Mouse (Mus musculus): Measurements from ENCODE around the gene Phactr1. TPM values are rescaled to one million over a fixed set of nuclear protein-coding genes. Genes with fewer than 3 reads are reported as not detected.

The Phactr1 gene
- 4.2 and 5.2 TPM in 2 replicates for polyA plus RNA-seq (2014; fragmentation: Nextera tagmentation; extraction: Ambion mirVana)

DNA sequence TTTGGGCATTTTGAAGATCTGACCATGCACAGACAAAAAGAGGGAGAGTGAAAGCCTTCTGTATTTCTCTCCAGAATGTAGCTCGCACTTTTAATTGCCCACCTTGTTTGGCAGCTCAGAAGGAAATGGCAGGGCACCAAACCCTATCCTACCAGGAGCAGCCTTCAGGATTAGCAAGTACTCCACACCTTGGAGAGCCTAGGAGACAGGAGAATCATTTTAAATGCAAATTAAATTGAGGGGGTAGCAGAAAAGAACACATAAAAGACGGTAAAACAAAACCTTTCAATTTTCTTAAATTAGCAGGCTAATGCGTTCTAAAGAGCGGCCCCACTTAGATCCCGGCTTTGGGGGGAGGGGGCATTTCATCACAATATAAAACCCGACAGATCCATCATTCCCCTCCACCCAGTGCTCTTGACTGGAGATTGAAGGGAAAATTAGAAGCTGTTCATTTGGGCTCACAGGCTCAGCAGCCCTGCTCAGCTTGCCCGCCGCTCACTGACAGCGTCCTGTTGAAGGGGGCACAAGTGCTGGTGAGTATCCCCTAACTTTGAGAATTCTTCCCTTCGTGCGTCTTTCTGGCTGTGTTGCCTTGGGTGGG lies at the start of gene Phactr1:
TSS of gene Phactr1 (plus strand) at position 233 of the 604 bp plus-strand sequence.
- ATAC-seq (ENCODE audit: insufficient read depth) (no peak), DNase-seq (no peak)
- TF ChIP-seq CTCF (IDR thresholded peaks at IDR 0.05; ENCODE audit: low read depth), result no peak
- Histone ChIP-seq H3K4me1 (ENCODE audit: insufficient read depth) (no peaks in the 10 kb centered on the region), H3K27me3 (ENCODE audit: insufficient read depth, low read length) (no peaks in the 10 kb centered on the region), H3K36me3 (ENCODE audit: insufficient read depth) (no peaks in the 10 kb centered on the region), H3K4me2 (no peak within 1 kb of the TSS), H3K27ac (ENCODE audit: low read depth) (no peak within 1 kb of the TSS), H3K4me3 (ENCODE audit: low read depth, low read length) (no peak within 1 kb of the TSS), H3K9ac (no peak within 1 kb of the TSS), H3K9me3 (ENCODE audit: low read depth, low read length) (no peaks in the 10 kb centered on the region)
- WGBS, result 31% methylated on average over 11 of the region's 11 CpGs

DNA sequence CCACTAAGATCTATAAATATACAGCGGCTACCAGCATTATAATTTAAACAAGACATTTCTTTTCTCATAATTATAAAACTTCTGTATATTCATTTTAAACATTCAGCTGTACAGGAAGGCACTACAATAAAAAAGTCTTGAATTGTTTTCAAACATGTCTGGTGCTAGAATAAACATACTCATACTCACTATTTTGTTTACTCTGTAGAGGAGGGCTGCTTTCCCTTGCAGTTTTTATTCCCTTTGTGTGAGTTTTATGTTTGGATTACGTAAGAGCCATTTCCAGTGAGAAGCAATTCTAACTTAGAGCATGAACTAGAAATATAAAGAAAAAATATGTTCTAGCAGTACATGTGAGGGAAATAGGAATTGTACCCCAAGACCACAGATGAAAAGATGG lies 45.5 kb upstream of the Phactr1 start:
- H3K27me3 ChIP-seq (ENCODE audit: insufficient read depth, low read length), result no peaks in the 10 kb centered on the region
- ATAC-seq (ENCODE audit: insufficient read depth) (peak; percentile 65; the same call in 1 of the 2 replicates), DNase-seq (peak; percentile 57)
- no peaks in the 10 kb centered on the region for H3K9me3 ChIP-seq (ENCODE audit: low read depth, low read length)
- WGBS, result 34% methylated on average over 2 of the region's 2 CpGs
- no peak for TF ChIP-seq CTCF (IDR thresholded peaks at IDR 0.05; ENCODE audit: low read depth)
- no peak overlapping the region for H3K4me2 ChIP-seq
- no peak overlapping the region for H3K9ac ChIP-seq
- H3K36me3 ChIP-seq (ENCODE audit: insufficient read depth), result no peaks in the 10 kb centered on the region
- no peak overlapping the region for H3K27ac ChIP-seq (ENCODE audit: low read depth)
- no peaks in the 10 kb centered on the region for H3K4me1 ChIP-seq (ENCODE audit: insufficient read depth)
- no peak overlapping the region for H3K4me3 ChIP-seq (ENCODE audit: low read depth, low read length)

DNA sequence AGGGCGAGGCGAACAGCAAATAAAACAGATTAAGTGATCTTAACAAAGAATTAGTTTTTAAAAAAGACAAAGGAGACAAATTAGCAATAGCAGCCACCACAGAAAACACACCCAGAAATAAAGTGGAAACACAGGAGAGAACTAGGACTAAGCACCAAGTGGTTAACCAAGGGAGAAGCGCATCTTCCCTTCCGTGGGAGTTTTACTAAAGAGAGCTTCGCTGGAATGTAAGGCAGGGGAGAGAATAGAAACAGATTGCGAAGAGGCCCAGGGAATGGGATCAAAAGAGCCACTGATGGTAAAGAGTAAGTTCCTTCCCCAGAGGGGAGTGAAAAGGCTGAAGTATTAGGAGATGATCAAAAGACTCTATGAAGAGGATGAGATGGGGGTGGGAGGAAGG lies 30.2 kb upstream of the Phactr1 start:
- Histone ChIP-seq H3K36me3 (ENCODE audit: insufficient read depth) (no peaks in the 10 kb centered on the region), H3K27ac (ENCODE audit: low read depth) (no peak overlapping the region), H3K9ac (no peak overlapping the region), H3K4me1 (ENCODE audit: insufficient read depth) (no peaks in the 10 kb centered on the region), H3K4me3 (ENCODE audit: low read depth, low read length) (no peak overlapping the region), H3K4me2 (no peak overlapping the region), H3K9me3 (ENCODE audit: low read depth, low read length) (no peaks in the 10 kb centered on the region), H3K27me3 (ENCODE audit: insufficient read depth, low read length) (no peaks in the 10 kb centered on the region)
- DNase-seq (no peak), ATAC-seq (ENCODE audit: insufficient read depth) (no peak)
- 65% methylated on average over 6 of the region's 6 CpGs for WGBS
- TF ChIP-seq CTCF (IDR thresholded peaks at IDR 0.05; ENCODE audit: low read depth), result no peak

DNA sequence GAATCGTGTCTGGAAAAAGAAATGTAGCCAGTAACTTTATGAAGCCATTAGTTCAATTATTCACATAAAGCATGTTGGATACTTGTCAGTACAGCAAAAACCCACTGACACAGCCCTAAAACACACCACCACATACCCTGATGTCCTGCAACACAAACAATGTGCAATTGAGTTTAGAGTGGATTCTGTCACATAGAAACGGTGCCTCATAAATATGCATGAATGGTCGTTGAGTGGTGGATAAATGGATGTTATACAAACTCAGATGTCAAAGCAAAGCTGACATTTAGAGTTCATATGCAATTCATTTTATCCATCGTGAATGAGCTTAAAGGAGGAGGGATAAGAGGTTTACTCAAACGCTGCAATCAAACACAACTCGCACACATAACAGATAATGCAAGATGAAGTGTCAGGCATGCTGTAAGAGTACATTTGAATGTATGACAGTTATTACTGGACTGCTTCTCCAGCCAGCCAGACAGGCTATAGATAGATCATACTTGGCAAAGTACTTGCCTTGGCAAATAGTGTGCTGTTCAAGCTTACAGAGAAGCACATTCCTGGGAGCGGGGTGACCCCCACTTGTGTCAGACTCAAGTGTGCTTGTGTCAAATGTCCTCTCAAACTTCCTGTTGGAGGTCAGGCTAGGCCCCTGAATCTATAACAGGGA lies 23.6 kb upstream of the Phactr1 start:
- Histone ChIP-seq H3K36me3 (ENCODE audit: insufficient read depth) (no peaks in the 10 kb centered on the region), H3K4me2 (peak overlapping the region; percentile 8; the same call in 1 of the 2 replicates), H3K4me1 (ENCODE audit: insufficient read depth) (peaks cover 14% of the 10 kb centered on the region), H3K27me3 (ENCODE audit: insufficient read depth, low read length) (no peaks in the 10 kb centered on the region), H3K9ac (no peak overlapping the region), H3K27ac (ENCODE audit: low read depth) (no peak overlapping the region), H3K9me3 (ENCODE audit: low read depth, low read length) (no peaks in the 10 kb centered on the region), H3K4me3 (ENCODE audit: low read depth, low read length) (no peak overlapping the region)
- TF ChIP-seq CTCF (IDR thresholded peaks at IDR 0.05; ENCODE audit: low read depth), result no peak
- peak; percentile 90 for DNase-seq
- peak; percentile 98 for ATAC-seq (ENCODE audit: insufficient read depth)
- WGBS, result 26% methylated on average over 7 of the region's 7 CpGs

DNA sequence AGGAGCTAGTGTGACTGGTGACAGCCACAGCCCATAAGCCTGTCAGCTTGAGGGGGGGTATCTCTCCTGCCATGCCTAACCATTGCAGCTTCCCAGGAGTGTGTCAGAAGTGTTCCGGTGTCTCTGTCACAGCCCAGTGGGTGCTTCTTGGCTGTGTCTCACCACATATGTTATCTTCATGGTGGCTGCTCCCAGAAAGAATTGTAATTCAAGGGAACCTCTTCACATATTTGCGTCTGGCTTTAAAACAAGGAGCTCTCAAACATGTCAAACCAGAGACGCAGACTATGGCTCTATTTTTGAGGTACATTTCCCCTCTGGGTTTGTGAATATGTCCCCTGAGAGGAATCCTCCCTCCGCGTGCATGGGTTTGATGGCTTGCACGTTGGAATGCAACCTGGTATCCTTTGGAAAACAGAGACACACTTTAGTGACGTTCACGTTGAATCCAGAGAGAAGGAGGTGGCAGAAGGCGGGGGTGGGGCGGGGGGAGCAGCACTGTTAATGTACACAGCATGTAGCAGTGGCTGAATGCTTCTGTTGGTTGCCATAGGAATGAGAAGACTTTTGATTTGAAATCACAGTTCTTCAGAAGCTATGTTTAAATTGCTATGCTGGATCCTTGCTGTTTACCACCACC lies 8.7 kb upstream of the Phactr1 start:
- ATAC-seq (ENCODE audit: insufficient read depth) (no peak), DNase-seq (peak; percentile 11)
- Histone ChIP-seq H3K36me3 (ENCODE audit: insufficient read depth) (no peaks in the 10 kb centered on the region), H3K9ac (no peak overlapping the region), H3K4me2 (0 out of 2 replicates have a peak overlapping the region, but pooled peaks have one; percentile 10), H3K4me3 (ENCODE audit: low read depth, low read length) (no peak overlapping the region), H3K9me3 (ENCODE audit: low read depth, low read length) (no peaks in the 10 kb centered on the region), H3K27ac (ENCODE audit: low read depth) (no peak overlapping the region), H3K4me1 (ENCODE audit: insufficient read depth) (no peaks in the 10 kb centered on the region), H3K27me3 (ENCODE audit: insufficient read depth, low read length) (no peaks in the 10 kb centered on the region)
- 44% methylated on average over 10 of the region's 10 CpGs for WGBS
- TF ChIP-seq CTCF (IDR thresholded peaks at IDR 0.05; ENCODE audit: low read depth), result no peak

DNA sequence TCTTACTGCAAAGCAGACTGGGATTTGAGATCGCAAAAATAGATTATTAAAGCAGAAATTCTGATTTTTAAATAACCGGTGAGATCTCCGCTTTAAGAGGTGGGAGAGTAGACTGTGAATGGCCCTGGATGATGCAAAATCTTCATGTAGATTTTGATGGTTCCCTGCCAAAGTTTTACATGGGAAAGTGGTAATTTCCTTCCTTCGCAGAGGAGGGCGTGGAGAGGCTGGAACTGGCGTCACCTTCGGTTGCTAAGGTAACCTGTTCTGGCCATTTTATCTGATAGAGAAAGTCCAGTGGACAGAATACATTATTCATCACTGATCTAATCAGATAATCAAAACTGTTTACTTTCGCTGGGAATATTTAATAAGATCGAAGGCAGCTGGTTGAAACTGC lies 876 bp downstream of the Phactr1 start:
- H3K27me3 ChIP-seq (ENCODE audit: insufficient read depth, low read length), result no peaks in the 10 kb centered on the region
- ATAC-seq (ENCODE audit: insufficient read depth), result no peak
- 65% methylated on average over 9 of the region's 9 CpGs for WGBS
- H3K9ac ChIP-seq, result no peak overlapping the region
- H3K36me3 ChIP-seq (ENCODE audit: insufficient read depth), result no peaks in the 10 kb centered on the region
- H3K4me2 ChIP-seq, result no peak overlapping the region
- no peak for TF ChIP-seq CTCF (IDR thresholded peaks at IDR 0.05; ENCODE audit: low read depth)
- no peaks in the 10 kb centered on the region for H3K4me1 ChIP-seq (ENCODE audit: insufficient read depth)
- no peak overlapping the region for H3K4me3 ChIP-seq (ENCODE audit: low read depth, low read length)
- H3K27ac ChIP-seq (ENCODE audit: low read depth), result no peak overlapping the region
- no peak for DNase-seq
- H3K9me3 ChIP-seq (ENCODE audit: low read depth, low read length), result no peaks in the 10 kb centered on the region

DNA sequence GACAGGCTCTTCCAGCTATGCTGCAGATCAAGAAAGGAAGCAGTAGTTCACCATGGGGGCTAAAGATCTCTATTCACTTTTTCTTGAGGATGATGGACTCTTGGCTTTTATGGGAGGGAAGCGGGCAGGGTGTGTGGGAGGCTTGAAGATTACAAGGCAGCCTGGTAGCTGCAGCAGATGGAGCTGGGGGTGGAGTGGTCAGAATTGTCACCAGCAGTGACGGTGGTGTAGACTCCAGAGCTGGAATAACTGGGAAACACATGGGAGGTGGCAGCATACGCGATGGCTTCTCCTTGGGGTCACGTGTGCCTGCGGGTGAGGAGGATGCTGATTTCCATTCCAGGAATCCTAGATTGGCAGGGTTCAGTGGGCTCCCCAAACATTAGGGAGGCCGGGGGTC lies 3.8 kb downstream of the Phactr1 start:
- WGBS, result 89% methylated on average over 7 of the region's 7 CpGs
- TF ChIP-seq CTCF (IDR thresholded peaks at IDR 0.05; ENCODE audit: low read depth), result no peak

More for the DNA sequence above, 3.8 kb downstream of the Phactr1 start:
- no peak overlapping the region for H3K9ac ChIP-seq
- DNase-seq (no peak), ATAC-seq (ENCODE audit: insufficient read depth) (no peak)
- H3K27me3 ChIP-seq (ENCODE audit: insufficient read depth, low read length), result no peaks in the 10 kb centered on the region
- H3K9me3 ChIP-seq (ENCODE audit: low read depth, low read length), result no peaks in the 10 kb centered on the region
- H3K36me3 ChIP-seq (ENCODE audit: insufficient read depth), result no peaks in the 10 kb centered on the region
- no peaks in the 10 kb centered on the region for H3K4me1 ChIP-seq (ENCODE audit: insufficient read depth)
- H3K27ac ChIP-seq (ENCODE audit: low read depth), result no peak overlapping the region
- H3K4me3 ChIP-seq (ENCODE audit: low read depth, low read length), result no peak overlapping the region
- no peak overlapping the region for H3K4me2 ChIP-seq

Measured in lung, embryonic 14.5 days (tissue).